Mouse (Mus musculus) liver, embryonic 11.5 days (tissue): ENCODE data around the gene Specc1. TPM values are rescaled to one million over a fixed set of nuclear protein-coding genes. Genes with fewer than 3 reads are reported as not detected.

Experiments
- ATAC-seq: fragments of 200-750 bp; cut with Nextera tagmentation; replicated peaks from 2 replicates; pipeline ENCODE4 v1.8.0; 2017; ENCODE audit warnings: moderate number of reproducible peaks, mild to moderate bottlenecking, moderate TSS enrichment, moderate library complexity; ENCODE audit not compliant: low FRiP score
- DNase-seq: peaks from one replicate; pipeline ENCODE4 v3.0.0-alpha.2; 2017; ENCODE audit warnings: low spot score
- H3K27ac ChIP-seq: fragments of 300-500 bp; sonication (generic); 2 replicates; pipeline ENCODE4 v1.5.1; 2014; ENCODE audit warnings: mild to moderate bottlenecking, low read depth, low read length, control low read depth
- H3K27me3 ChIP-seq: fragments of 300-500 bp; sonication (generic); replicated peaks from 2 replicates; pipeline ENCODE4 v1.6.1; 2014; ENCODE audit warnings: low read length, mixed read lengths; ENCODE audit not compliant: control insufficient read depth, insufficient read depth
- H3K36me3 ChIP-seq: fragments of 300-500 bp; sonication (generic); 2 replicates; pipeline ENCODE4 v1.6.1; 2014; ENCODE audit warnings: mild to moderate bottlenecking, low read length, moderate library complexity, mixed read lengths; ENCODE audit not compliant: control insufficient read depth, insufficient read depth
- H3K4me1 ChIP-seq: fragments of 300-500 bp; sonication (generic); replicated peaks from 2 replicates; pipeline ENCODE4 v1.6.1; 2014; ENCODE audit warnings: low read length, mixed read lengths; ENCODE audit not compliant: control insufficient read depth, insufficient read depth
- H3K4me2 ChIP-seq: fragments of 300-500 bp; sonication (generic); 2 replicates; pipeline ENCODE4 v1.6.1; 2014; ENCODE audit warnings: mild to moderate bottlenecking, control low read depth, moderate library complexity
- H3K4me3 ChIP-seq: fragments of 300-500 bp; sonication (generic); 2 replicates; pipeline ENCODE4 v1.5.1; 2014; ENCODE audit warnings: low read depth, low read length, control low read depth
- H3K9ac ChIP-seq: fragments of 300-500 bp; sonication (generic); 2 replicates; pipeline ENCODE4 v1.6.1; 2014; ENCODE audit warnings: low read depth, low read length, control low read depth
- H3K9me3 ChIP-seq: fragments of 300-500 bp; sonication (generic); 2 replicates; pipeline ENCODE4 v1.6.1; 2016; ENCODE audit warnings: low read length, inconsistent platforms, mixed read lengths; ENCODE audit not compliant: control insufficient read depth
- WGBS: fragments of 180-500 bp; shearing (Covaris S2); extraction: QIAGEN DNeasy Blood & Tissue Kit; methylation state at CpG from one replicate; pipeline ENCODE4 v1.1.7; 2014; 5-methylcytosine and 5-hydroxymethylcytosine counted together
- polyA plus RNA-seq: library from polyadenylated mRNA; unstranded; fragments of >200 nt; fragmentation: Nextera tagmentation; extraction: Ambion mirVana; gene quantifications from 2 replicates; pipeline ENCODE4 v1.2.1, GENCODE M21; 2014

The Specc1 gene
- 23.6 and 23.7 TPM in 2 replicates for polyA plus RNA-seq

GRCm38 (mm10) chr11:61956572-61957295, at the start of gene Specc1:
Gene Specc1, plus strand, starts transcription at chr11:61956763.
- DNase-seq (peak; percentile 93), ATAC-seq (peak; percentile 85)
- H3K4me1 ChIP-seq: peaks cover 11% of the 10 kb centered on the region
- H3K4me2 ChIP-seq: peak within 1 kb of the TSS; percentile 95
- H3K27ac ChIP-seq: peak within 1 kb of the TSS; percentile 95
- WGBS: under 1% methylated on average over 58 of the region's 58 CpGs
- peak within 1 kb of the TSS; percentile 92 for H3K4me3 ChIP-seq
- no peaks in the 10 kb centered on the region for H3K36me3 ChIP-seq
- peak within 1 kb of the TSS; percentile 88 for H3K9ac ChIP-seq
- peaks cover 3% of the 10 kb centered on the region for H3K27me3 ChIP-seq
- no peaks in the 10 kb centered on the region for H3K9me3 ChIP-seq

- H3K36me3 ChIP-seq: peaks cover 29% of the 10 kb centered on the region
- no peaks in the 10 kb centered on the region for H3K4me1 ChIP-seq
- H3K4me3 ChIP-seq: no peak overlapping the region
- ATAC-seq (no peak), DNase-seq (no peak)
- no peaks in the 10 kb centered on the region for H3K27me3 ChIP-seq
- no peak overlapping the region for H3K9ac ChIP-seq
- no peaks in the 10 kb centered on the region for H3K9me3 ChIP-seq
- H3K4me2 ChIP-seq: no peak overlapping the region
- no peak overlapping the region for H3K27ac ChIP-seq
Observed at GRCm38 (mm10) chr11:61908315-61908714, 48.2 kb upstream of the Specc1 start.

- Histone ChIP-seq H3K27ac (no peak overlapping the region), H3K4me3 (no peak overlapping the region), H3K4me2 (no peak overlapping the region), H3K9ac (no peak overlapping the region), H3K27me3 (no peaks in the 10 kb centered on the region), H3K9me3 (no peaks in the 10 kb centered on the region), H3K4me1 (no peaks in the 10 kb centered on the region), H3K36me3 (peaks cover 13% of the 10 kb centered on the region)
- DNase-seq (no peak), ATAC-seq (no peak)
- WGBS: 93% methylated on average over 3 of the region's 3 CpGs
Observed at GRCm38 (mm10) chr11:61919702-61920101, 36.9 kb upstream of the Specc1 start.

- ATAC-seq (no peak), DNase-seq (no peak)
- no peak overlapping the region for H3K27ac ChIP-seq
- no peak overlapping the region for H3K9ac ChIP-seq
- no peak overlapping the region for H3K4me3 ChIP-seq
- H3K4me1 ChIP-seq: peaks cover 5% of the 10 kb centered on the region
- 80% methylated on average over 1 of the region's 1 CpGs for WGBS
- peaks cover 6% of the 10 kb centered on the region; the same call in 1 of the 2 replicates for H3K36me3 ChIP-seq
- no peaks in the 10 kb centered on the region for H3K27me3 ChIP-seq
- H3K9me3 ChIP-seq: no peaks in the 10 kb centered on the region
- H3K4me2 ChIP-seq: no peak overlapping the region
Observed at GRCm38 (mm10) chr11:61923309-61923708, 33.3 kb upstream of the Specc1 start.

- peak overlapping the region; percentile 96 for H3K27ac ChIP-seq
- ATAC-seq (peak; percentile 60), DNase-seq (no peak)
- no peaks in the 10 kb centered on the region for H3K27me3 ChIP-seq
- H3K36me3 ChIP-seq: no peaks in the 10 kb centered on the region
- 1% methylated on average over 47 of the region's 47 CpGs for WGBS
- no peaks in the 10 kb centered on the region for H3K9me3 ChIP-seq
- peak overlapping the region; percentile 96 for H3K9ac ChIP-seq
- peaks cover 25% of the 10 kb centered on the region for H3K4me1 ChIP-seq
- peak overlapping the region; percentile 95 for H3K4me2 ChIP-seq
- H3K4me3 ChIP-seq: peak overlapping the region; percentile 99
Observed at GRCm38 (mm10) chr11:61929323-61930097, 27.1 kb upstream of the Specc1 start.

- no peaks in the 10 kb centered on the region for H3K27me3 ChIP-seq
- H3K9me3 ChIP-seq: no peaks in the 10 kb centered on the region
- H3K27ac ChIP-seq: peak within 1 kb of the TSS; percentile 96
- ATAC-seq: peak; percentile 92
- peak within 1 kb of the TSS; percentile 95 for H3K4me2 ChIP-seq
- peak within 1 kb of the TSS; percentile 99 for H3K4me3 ChIP-seq
- peak within 1 kb of the TSS; percentile 96 for H3K9ac ChIP-seq
- H3K36me3 ChIP-seq: no peaks in the 10 kb centered on the region
- under 1% methylated on average over 43 of the region's 43 CpGs for WGBS
- peak; percentile 96 for DNase-seq
- peaks cover 25% of the 10 kb centered on the region for H3K4me1 ChIP-seq
Observed at GRCm38 (mm10) chr11:61930098-61930517, 26.5 kb upstream of the Specc1 start, which contains the start of gene Akap10. Gene Akap10, minus strand, starts transcription at chr11:61930252.

- H3K27ac ChIP-seq: peak overlapping the region; percentile 96
- peak overlapping the region; percentile 99 for H3K4me3 ChIP-seq
- no peaks in the 10 kb centered on the region for H3K27me3 ChIP-seq
- H3K4me1 ChIP-seq: peaks cover 25% of the 10 kb centered on the region
- H3K4me2 ChIP-seq: peak overlapping the region; percentile 95
- peak overlapping the region; percentile 96 for H3K9ac ChIP-seq
- ATAC-seq: peak; percentile 21
- H3K36me3 ChIP-seq: no peaks in the 10 kb centered on the region
- no peak for DNase-seq
- 17% methylated on average over 11 of the region's 11 CpGs for WGBS
- no peaks in the 10 kb centered on the region for H3K9me3 ChIP-seq
Observed at GRCm38 (mm10) chr11:61930640-61931586, 25.6 kb upstream of the Specc1 start.

GRCm38 (mm10) chr11:61937761-61938160, 18.8 kb upstream of the Specc1 start:
- no peak overlapping the region for H3K27ac ChIP-seq
- H3K27me3 ChIP-seq: no peaks in the 10 kb centered on the region
- no peak for ATAC-seq
- no peak for DNase-seq
- no peak overlapping the region for H3K9ac ChIP-seq
- no peaks in the 10 kb centered on the region for H3K4me1 ChIP-seq
- 75% methylated on average over 1 of the region's 1 CpGs for WGBS
- no peak overlapping the region for H3K4me3 ChIP-seq
- no peaks in the 10 kb centered on the region for H3K9me3 ChIP-seq
- H3K4me2 ChIP-seq: no peak overlapping the region
- H3K36me3 ChIP-seq: no peaks in the 10 kb centered on the region
